Mouse (Mus musculus) cortical plate, adult 2 months (tissue): ENCODE measurements at regions not wholly inside any gene's neighbourhood (a gene's known extent, or its start where the extent isn't known, plus 50 kb on each side); places are given as distances from the start of the nearest gene placed in this dataset.

ENCODE experiments used
- CTCF ChIP-seq: fragments of 200-500 bp; IDR thresholded peaks from 2 replicates; pipeline ENCODE4 v1.5.1; 2011; ENCODE audit warnings: mild to moderate bottlenecking, control low read depth, low read length; ENCODE audit not compliant: insufficient read depth; ENCODE audit errors: extremely low read depth
- POLR2A ChIP-seq: fragments of 200-500 bp; IDR thresholded peaks from 2 replicates; pipeline ENCODE4 v1.6.1; 2011; ENCODE audit warnings: mild to moderate bottlenecking, low read length, control low read depth; ENCODE audit not compliant: insufficient read depth; ENCODE audit errors: extremely low read depth

DNA sequence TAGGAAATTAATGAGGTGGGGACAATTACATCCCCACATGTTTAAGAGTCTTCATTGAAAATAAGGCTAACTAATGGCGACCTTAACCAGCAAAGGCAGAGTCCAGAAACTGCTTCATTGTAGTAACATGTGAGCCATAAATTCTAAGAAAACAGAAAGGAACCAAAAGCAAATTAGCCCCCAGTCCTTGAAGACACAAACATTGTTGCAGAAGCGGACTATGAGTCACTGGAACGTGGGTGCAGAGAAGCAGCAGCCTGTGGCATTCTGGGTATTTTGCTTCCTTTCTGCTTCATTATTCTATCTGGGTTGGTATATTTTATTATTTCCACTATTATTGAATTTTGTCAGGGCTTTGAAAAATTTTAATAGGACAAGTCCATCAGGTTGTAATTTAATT, 78.6 kb upstream of the 1700024P04Rik start:
- no peak for TF ChIP-seq CTCF
- TF ChIP-seq POLR2A, result no peak
